Mouse (Mus musculus) frontal cortex, postnatal 25 days (tissue): ENCODE measurements around the gene Serpina3f.

Source experiments
- DNase-seq, 2 experiments: peaks; one replicate each; pipeline ENCODE4 v3.0.0; 2022; ENCODE audit warnings: low spot score in 2 of 2

The Serpina3f gene

DNA sequence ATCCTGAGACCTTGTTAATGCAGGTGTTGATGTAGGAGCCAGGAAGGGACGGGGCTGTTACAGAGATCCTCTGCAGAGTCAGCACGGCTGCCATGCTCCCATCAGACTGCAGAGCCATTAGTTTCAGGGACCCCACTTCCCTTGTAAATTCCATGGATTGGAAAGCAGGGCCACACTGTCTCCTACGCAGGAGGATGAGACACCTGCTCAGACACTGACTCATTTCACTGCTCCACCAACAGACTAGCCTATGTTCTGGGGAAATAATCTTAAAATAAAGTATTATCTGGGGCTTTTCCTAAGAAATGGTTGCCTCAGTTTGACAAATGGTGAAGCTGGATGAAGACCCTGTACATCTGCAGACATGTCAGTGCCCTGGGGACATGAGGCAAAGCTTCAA, 33.9 kb downstream of the Serpina3f start:
- no peak for DNase-seq

DNA sequence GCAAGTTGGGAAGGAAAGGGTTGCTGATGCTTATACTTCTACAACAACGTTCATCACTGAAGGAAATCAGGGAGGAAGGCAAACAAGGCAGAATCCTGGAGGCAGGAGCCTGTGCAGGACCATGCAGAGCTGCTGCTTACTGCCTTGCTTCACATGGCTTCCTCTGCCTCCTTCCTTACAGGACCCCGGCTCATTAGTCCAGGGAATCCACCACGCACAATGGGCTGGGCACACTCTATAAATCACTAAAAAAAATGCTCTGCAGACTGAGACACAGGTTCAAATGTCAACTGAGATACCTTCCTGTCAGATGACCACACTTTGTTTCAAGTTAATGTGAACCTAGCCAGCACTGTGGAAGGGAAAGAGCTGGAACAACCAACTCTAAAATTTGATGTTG, 46.7 kb downstream of the Serpina3f start:
- no peak for DNase-seq

DNA sequence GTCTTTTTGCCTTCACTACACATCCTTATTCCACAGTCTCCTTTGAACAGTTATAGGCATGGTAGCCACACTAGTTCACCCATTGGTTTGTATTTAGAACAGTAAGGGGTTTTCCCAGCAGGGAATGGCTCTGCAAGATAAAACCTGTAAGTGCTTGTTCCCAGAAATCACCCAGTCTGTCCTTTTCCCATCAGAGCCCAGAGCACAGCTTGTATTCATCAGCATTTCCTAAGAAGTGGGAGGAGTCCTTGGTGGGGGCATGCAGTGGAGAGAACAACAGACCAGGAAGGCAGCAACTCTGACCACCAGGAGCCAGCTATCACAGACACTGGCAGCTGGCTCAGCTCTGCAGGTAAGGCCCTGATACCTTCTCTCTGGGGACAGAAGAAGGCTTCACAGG, 48.5 kb downstream of the Serpina3f start, which contains the start of gene Serpina3i:
Gene Serpina3i (plus strand): TSS at position 260 of the 400 bp plus-strand sequence.
- DNase-seq = no peak

DNA sequence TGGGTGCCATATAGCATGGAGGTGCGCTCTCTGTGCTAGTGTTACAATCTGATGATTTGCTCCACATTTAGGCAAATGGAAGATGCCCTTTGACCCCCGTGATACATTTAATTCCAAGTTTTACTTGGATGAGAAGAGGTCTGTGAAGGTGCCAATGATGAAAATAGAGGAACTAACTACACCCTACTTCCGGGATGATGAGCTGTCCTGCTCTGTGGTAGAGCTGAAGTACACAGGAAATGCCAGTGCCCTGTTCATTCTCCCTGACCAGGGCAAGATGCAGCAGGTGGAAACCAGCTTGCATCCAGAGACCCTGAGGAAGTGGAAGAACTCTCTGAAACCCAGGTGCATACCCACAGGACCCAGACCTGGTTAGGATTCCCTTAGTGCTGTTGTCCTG, 52.0 kb downstream of the Serpina3f start:
- DNase-seq = no peak
